Mouse (Mus musculus): Measurements from ENCODE around the gene Arid3c.

DNA sequence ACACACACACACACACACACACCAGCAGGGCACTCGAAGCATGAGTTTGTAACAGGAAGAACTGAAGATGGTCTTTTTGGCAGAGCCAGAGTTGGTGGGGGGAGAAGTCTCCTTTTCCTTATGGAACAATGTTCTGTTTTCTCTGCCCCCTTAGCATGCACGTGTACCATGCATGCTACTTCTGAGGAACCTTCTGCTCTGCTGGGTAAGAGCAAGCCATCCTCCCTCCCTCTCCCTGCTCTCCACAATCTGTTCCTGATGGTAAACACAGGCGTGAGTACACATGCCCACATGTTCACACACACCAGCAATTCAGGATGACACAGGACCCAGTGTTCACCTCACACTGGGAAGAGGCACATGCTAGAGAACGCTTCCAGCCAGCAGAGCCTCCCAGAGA lies 49.8 kb downstream of the Arid3c start:
- no peak for TF ChIP-seq CTCF (IDR thresholded peaks at IDR 0.05; ENCODE audit: borderline replicate concordance, extremely low read depth, insufficient read depth, insufficient read length)
- no peak for TF ChIP-seq POLR2A (IDR thresholded peaks at IDR 0.05; ENCODE audit: borderline replicate concordance, extremely low read depth, insufficient read depth, insufficient read length, poor library complexity, severe bottlenecking)
